Mouse (Mus musculus) kidney, postnatal 0 days (tissue): ENCODE data around the gene Stx8. TPM values are rescaled to one million over a fixed set of nuclear protein-coding genes. Genes with fewer than 3 reads are reported as not detected.

Experiments used
- ATAC-seq: fragments of 200-750 bp; cut with Nextera tagmentation; replicated peaks from 2 replicates; pipeline ENCODE4 v1.8.0; 2017; ENCODE audit warnings: low read depth, moderate number of reproducible peaks, moderate TSS enrichment, moderate library complexity; ENCODE audit not compliant: low FRiP score
- DNase-seq: peaks from one replicate; pipeline ENCODE4 v3.0.0-alpha.2; 2016; ENCODE audit warnings: low spot score
- H3K27ac ChIP-seq: fragments of 300-500 bp; sonication (generic); 2 replicates; pipeline ENCODE4 v1.5.1; 2014; ENCODE audit warnings: mild to moderate bottlenecking
- H3K27me3 ChIP-seq: fragments of 300-500 bp; sonication (generic); 2 replicates; pipeline ENCODE4 v1.6.1; 2014; ENCODE audit warnings: low read length, mixed read lengths; ENCODE audit not compliant: insufficient read depth
- H3K36me3 ChIP-seq: fragments of 300-500 bp; sonication (generic); 2 replicates; pipeline ENCODE4 v1.6.1; 2014; ENCODE audit warnings: low read length, mixed read lengths; ENCODE audit not compliant: insufficient read depth
- H3K4me1 ChIP-seq: fragments of 300-500 bp; sonication (generic); replicated peaks from 2 replicates; pipeline ENCODE4 v1.6.1; 2014; ENCODE audit warnings: antibody characterized with exemption, low read length, mixed read lengths; ENCODE audit not compliant: insufficient read depth
- H3K4me2 ChIP-seq: fragments of 300-500 bp; sonication (generic); 2 replicates; pipeline ENCODE4 v1.6.1; 2014; ENCODE audit warnings: mild to moderate bottlenecking, low read length, moderate library complexity, mixed read lengths
- H3K4me3 ChIP-seq: fragments of 300-500 bp; sonication (generic); replicated peaks from 2 replicates; pipeline ENCODE4 v1.5.1; 2014; ENCODE audit warnings: low read depth, low read length
- H3K9ac ChIP-seq: fragments of 300-500 bp; sonication (generic); 2 replicates; pipeline ENCODE4 v1.6.1; 2014; ENCODE audit warnings: low read depth, low read length
- H3K9me3 ChIP-seq: fragments of 300-500 bp; sonication (generic); replicated peaks from 2 replicates; pipeline ENCODE4 v1.6.1; 2016; ENCODE audit warnings: low read length, inconsistent platforms, mixed read lengths
- CTCF ChIP-seq: IDR thresholded peaks from 2 replicates; pipeline ENCODE4 v1.5.1; 2016; ENCODE audit warnings: antibody characterized with exemption, low read depth, mild to moderate bottlenecking, moderate library complexity
- WGBS: fragments of 180-500 bp; shearing (Covaris S2); extraction: QIAGEN DNeasy Blood & Tissue Kit; methylation state at CpG from one replicate; pipeline ENCODE4 v1.1.7; 2014; 5-methylcytosine and 5-hydroxymethylcytosine counted together
- polyA plus RNA-seq: library from polyadenylated mRNA; unstranded; fragments of >200 nt; fragmentation: Nextera tagmentation; extraction: Ambion mirVana; gene quantifications from 2 replicates; pipeline ENCODE4 v1.2.1, GENCODE M21; 2015

The Stx8 gene
- polyA plus RNA-seq, 1 experiment from 2014 or later = 84.5 TPM

- no peak overlapping the region for H3K9ac ChIP-seq
- H3K36me3 ChIP-seq = no peaks in the 10 kb centered on the region
- H3K27ac ChIP-seq = no peak overlapping the region
- H3K9me3 ChIP-seq = no peaks in the 10 kb centered on the region
- DNase-seq (no peak), ATAC-seq (no peak)
- no peak overlapping the region for H3K4me2 ChIP-seq
- TF ChIP-seq CTCF = no peak
- no peaks in the 10 kb centered on the region for H3K4me1 ChIP-seq
- H3K4me3 ChIP-seq = no peak overlapping the region
- no peaks in the 10 kb centered on the region for H3K27me3 ChIP-seq
- 84% methylated on average over 1 of the region's 1 CpGs for WGBS
Measured at GRCm38 (mm10) chr11:68101598-68101997, 135.6 kb downstream of the Stx8 start.

GRCm38 (mm10) chr11:68103480-68103879 lies 137.5 kb downstream of the Stx8 start:
- H3K36me3 ChIP-seq = no peaks in the 10 kb centered on the region
- H3K27ac ChIP-seq = no peak overlapping the region
- no peaks in the 10 kb centered on the region for H3K9me3 ChIP-seq
- no peaks in the 10 kb centered on the region for H3K27me3 ChIP-seq
- DNase-seq (no peak), ATAC-seq (no peak)
- no peak for TF ChIP-seq CTCF
- 80% methylated on average over 4 of the region's 4 CpGs for WGBS
- no peak overlapping the region for H3K4me2 ChIP-seq
- no peak overlapping the region for H3K4me3 ChIP-seq
- no peaks in the 10 kb centered on the region for H3K4me1 ChIP-seq
- no peak overlapping the region for H3K9ac ChIP-seq

- no peak for TF ChIP-seq CTCF
- Histone ChIP-seq H3K4me3 (no peak overlapping the region), H3K36me3 (no peaks in the 10 kb centered on the region), H3K27me3 (no peaks in the 10 kb centered on the region), H3K9ac (no peak overlapping the region), H3K4me2 (no peak overlapping the region), H3K27ac (no peak overlapping the region), H3K9me3 (no peaks in the 10 kb centered on the region), H3K4me1 (no peaks in the 10 kb centered on the region)
- 92% methylated on average over 3 of the region's 3 CpGs for WGBS
- ATAC-seq (no peak), DNase-seq (no peak)
Measured at GRCm38 (mm10) chr11:68106053-68106452, 140.1 kb downstream of the Stx8 start.

DNA sequence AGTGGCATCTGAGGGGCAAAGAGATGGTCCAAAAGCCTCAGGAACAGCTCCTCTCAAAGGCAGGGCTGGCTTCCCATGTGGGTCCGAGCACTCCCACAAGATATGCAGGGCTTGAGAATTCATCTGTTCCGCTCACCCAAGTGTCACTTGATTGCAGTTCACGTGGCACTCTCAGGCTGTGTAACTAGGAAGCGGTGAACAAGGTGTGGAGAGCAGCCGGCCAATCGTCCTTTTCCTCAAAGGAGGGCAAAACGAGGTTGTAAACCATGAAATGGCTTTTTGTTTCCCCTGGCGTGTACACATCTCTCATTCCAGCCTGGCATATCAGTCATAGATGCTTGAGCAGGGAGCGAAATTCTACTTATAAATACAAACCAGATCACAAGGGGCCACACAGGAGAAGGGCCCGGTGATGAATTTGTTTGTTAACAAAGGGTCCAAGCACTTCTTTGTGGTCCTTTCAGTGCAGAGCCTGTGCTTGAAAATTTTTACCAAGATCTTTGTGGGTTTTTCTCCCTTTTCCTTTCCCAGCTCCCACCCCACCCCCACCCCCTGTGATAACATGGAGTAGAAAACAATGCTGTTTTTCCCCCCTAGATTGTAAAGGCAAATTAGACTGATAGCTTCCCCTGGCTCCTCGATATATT lies 147.6 kb downstream of the Stx8 start:
- Histone ChIP-seq H3K27me3 (no peaks in the 10 kb centered on the region), H3K36me3 (no peaks in the 10 kb centered on the region), H3K27ac (no peak overlapping the region), H3K9ac (no peak overlapping the region), H3K9me3 (no peaks in the 10 kb centered on the region), H3K4me1 (no peaks in the 10 kb centered on the region), H3K4me2 (no peak overlapping the region), H3K4me3 (no peak overlapping the region)
- DNase-seq (no peak), ATAC-seq (no peak)
- no peak for TF ChIP-seq CTCF
- 38% methylated on average over 11 of the region's 11 CpGs for whole genome bisulfite sequencing

- Histone ChIP-seq H3K36me3 (no peaks in the 10 kb centered on the region), H3K4me3 (no peak overlapping the region), H3K4me2 (no peak overlapping the region), H3K27me3 (no peaks in the 10 kb centered on the region), H3K4me1 (no peaks in the 10 kb centered on the region), H3K9me3 (no peaks in the 10 kb centered on the region), H3K27ac (no peak overlapping the region), H3K9ac (no peak overlapping the region)
- peak; percentile 47 for TF ChIP-seq CTCF
- 40% methylated on average over 6 of the region's 6 CpGs for WGBS
- ATAC-seq = no peak
- no peak for DNase-seq
Measured at GRCm38 (mm10) chr11:68114202-68114601, 148.2 kb downstream of the Stx8 start.

- Histone ChIP-seq H3K4me2 (no peak overlapping the region), H3K36me3 (no peaks in the 10 kb centered on the region), H3K27me3 (no peaks in the 10 kb centered on the region), H3K9me3 (no peaks in the 10 kb centered on the region), H3K4me3 (no peak overlapping the region), H3K9ac (no peak overlapping the region), H3K4me1 (no peaks in the 10 kb centered on the region), H3K27ac (no peak overlapping the region)
- ATAC-seq (no peak), DNase-seq (no peak)
- no peak for TF ChIP-seq CTCF
- 63% methylated on average over 4 of the region's 4 CpGs for WGBS
Measured at GRCm38 (mm10) chr11:68116157-68116556, 150.2 kb downstream of the Stx8 start.
